Mouse (Mus musculus): ENCODE results near the gene Gm6408. TPM values are rescaled to one million over a fixed set of nuclear protein-coding genes. Genes with fewer than 3 reads are reported as not detected.
"Not testable (repeated sequence)": the region's sequence is repeated elsewhere in the genome, so short reads cannot be mapped to it uniquely, and the experiment has no call there.

Gene Gm6408
- polyA plus RNA-seq, 1 experiment from 2014 or later, result not detected

GRCm38 (mm10) chr5:146502099-146502498 is 20.3 kb downstream of the Gm6408 start, which contains the start of gene 4930449I24Rik:
Gene 4930449I24Rik, plus strand, starts transcription at chr5:146502399.
- not testable (repeated sequence) for H3K9ac ChIP-seq (ENCODE audit: low read length); ATAC-seq (ENCODE audit: insufficient read depth, low FRiP score); H3K4me1 ChIP-seq (ENCODE audit: control insufficient read depth, insufficient read depth, low read length); H3K27ac ChIP-seq (ENCODE audit: low read length); H3K4me2 ChIP-seq (ENCODE audit: low read depth, low read length); H3K27me3 ChIP-seq (ENCODE audit: control insufficient read depth, insufficient read depth, low read length); H3K36me3 ChIP-seq (ENCODE audit: control insufficient read depth, insufficient read depth, low read length); H3K9me3 ChIP-seq (replicated peaks; ENCODE audit: control insufficient read depth, low read length); H3K4me3 ChIP-seq (replicated peaks; ENCODE audit: low read length)
- no CpG with 5 or more reads among the region's 5 CpGs for WGBS

- H3K9me3 ChIP-seq (replicated peaks; ENCODE audit: control insufficient read depth, low read length); H3K27ac ChIP-seq (ENCODE audit: low read length); ATAC-seq (ENCODE audit: insufficient read depth, low FRiP score); H3K36me3 ChIP-seq (ENCODE audit: control insufficient read depth, insufficient read depth, low read length); H3K4me1 ChIP-seq (ENCODE audit: control insufficient read depth, insufficient read depth, low read length); H3K9ac ChIP-seq (ENCODE audit: low read length); H3K27me3 ChIP-seq (ENCODE audit: control insufficient read depth, insufficient read depth, low read length); H3K4me3 ChIP-seq (replicated peaks; ENCODE audit: low read length); H3K4me2 ChIP-seq (ENCODE audit: low read depth, low read length): not testable (repeated sequence)
- WGBS, result no CpG with 5 or more reads among the region's 5 CpGs
Measured at GRCm38 (mm10) chr5:146513823-146514222, 32.1 kb downstream of the Gm6408 start, which contains the start of gene Gm3402. Gene Gm3402, plus strand, starts transcription at chr5:146514123.

- not testable (repeated sequence) for H3K36me3 ChIP-seq (ENCODE audit: control insufficient read depth, insufficient read depth, low read length); H3K9ac ChIP-seq (ENCODE audit: low read length); H3K9me3 ChIP-seq (replicated peaks; ENCODE audit: control insufficient read depth, low read length); H3K27ac ChIP-seq (ENCODE audit: low read length); H3K4me1 ChIP-seq (ENCODE audit: control insufficient read depth, insufficient read depth, low read length); H3K4me2 ChIP-seq (ENCODE audit: low read depth, low read length); H3K27me3 ChIP-seq (ENCODE audit: control insufficient read depth, insufficient read depth, low read length); ATAC-seq (ENCODE audit: insufficient read depth, low FRiP score); H3K4me3 ChIP-seq (replicated peaks; ENCODE audit: low read length)
- WGBS, result no CpG with 5 or more reads among the region's 3 CpGs
Measured at GRCm38 (mm10) chr5:146525501-146525900, 43.7 kb downstream of the Gm6408 start, which contains the start of gene Gm3404. Gene Gm3404, plus strand, starts transcription at chr5:146525801.

Other genes starting within 250 kb of the Gm6408 start
- 1.8 and 1.9 TPM in 2 replicates for gene Wasf3, start 97.0 kb upstream of the Gm6408 start, polyA plus RNA-seq (2015; fragmentation: Nextera tagmentation; extraction: Ambion mirVana)
- not detected in 2 replicates for gene Gm6370, start 9.4 kb downstream of the Gm6408 start, polyA plus RNA-seq (2015; fragmentation: Nextera tagmentation; extraction: Ambion mirVana)
- gene 4930449I24Rik, start 20.4 kb downstream of the Gm6408 start, polyA plus RNA-seq (2015; fragmentation: Nextera tagmentation; extraction: Ambion mirVana), result not detected in 2 replicates
- not detected in 2 replicates for gene Gm3402, start 32.2 kb downstream of the Gm6408 start, polyA plus RNA-seq (2015; fragmentation: Nextera tagmentation; extraction: Ambion mirVana)
- not detected in 2 replicates for gene Gm3404, start 43.8 kb downstream of the Gm6408 start, polyA plus RNA-seq (2015; fragmentation: Nextera tagmentation; extraction: Ambion mirVana)
- not detected in 2 replicates for gene Gm3409, start 55.7 kb downstream of the Gm6408 start, polyA plus RNA-seq (2015; fragmentation: Nextera tagmentation; extraction: Ambion mirVana)
- gene Gm3415, start 74.2 kb downstream of the Gm6408 start, polyA plus RNA-seq (2015; fragmentation: Nextera tagmentation; extraction: Ambion mirVana), result not detected in 2 replicates
- gene Gpr12, start 103.3 kb downstream of the Gm6408 start, polyA plus RNA-seq (2015; fragmentation: Nextera tagmentation; extraction: Ambion mirVana), result 0.23 and 0.36 TPM in 2 replicates

Data from stomach, embryonic 16.5 days (tissue).